Mouse (Mus musculus): Measurements from ENCODE around the gene Cnpy1. TPM values are rescaled to one million over a fixed set of nuclear protein-coding genes. Genes with fewer than 3 reads are reported as not detected.

Cnpy1 gene
- total RNA-seq, 2 experiments from 2014 or later, result not detected

DNA sequence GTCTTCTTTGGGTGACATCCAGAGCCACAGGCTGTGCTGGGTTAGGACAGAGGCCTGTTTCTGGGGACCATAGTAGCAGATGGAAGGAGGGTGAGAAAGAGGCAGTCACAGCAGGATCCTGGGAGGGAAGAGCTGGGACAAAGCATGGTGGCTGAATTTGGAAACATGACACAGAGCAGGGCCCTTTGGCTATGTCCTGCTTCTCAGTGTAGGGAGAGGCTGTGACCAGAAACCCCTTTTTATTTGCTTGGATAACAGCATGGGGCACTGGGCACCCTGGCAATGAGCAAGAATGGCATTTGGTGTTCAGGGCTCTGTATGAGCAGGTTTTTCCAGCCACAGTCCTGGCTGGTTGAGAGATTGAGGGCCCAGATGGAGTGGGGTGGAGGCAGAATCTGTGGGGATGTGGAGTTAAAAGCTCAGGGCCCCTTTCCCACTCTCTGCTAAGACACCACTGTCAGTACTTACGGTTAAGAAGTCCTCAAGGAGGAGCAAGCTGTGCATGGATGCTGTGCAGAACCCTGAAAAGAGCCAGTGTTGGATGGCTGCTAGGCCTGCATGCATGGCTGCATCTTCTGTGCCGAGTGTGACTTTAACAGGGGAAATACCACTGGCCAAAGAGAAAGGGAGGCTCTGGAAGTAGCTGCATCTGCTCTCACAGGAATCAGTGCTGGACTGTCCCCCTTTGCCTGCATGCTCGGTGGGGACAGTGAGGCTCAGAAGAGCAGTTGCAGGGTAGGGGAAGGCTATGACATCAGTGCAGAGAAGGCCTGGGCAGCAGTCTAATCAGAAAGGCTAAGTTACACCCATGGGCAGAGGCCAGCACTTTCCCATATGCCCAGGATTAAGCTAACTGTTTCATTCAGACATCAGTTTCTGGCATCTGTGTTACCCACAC lies 54.2 kb downstream of the Cnpy1 start:
- no peak for DNase-seq (ENCODE audit: low spot score in 2 of 2)

DNA sequence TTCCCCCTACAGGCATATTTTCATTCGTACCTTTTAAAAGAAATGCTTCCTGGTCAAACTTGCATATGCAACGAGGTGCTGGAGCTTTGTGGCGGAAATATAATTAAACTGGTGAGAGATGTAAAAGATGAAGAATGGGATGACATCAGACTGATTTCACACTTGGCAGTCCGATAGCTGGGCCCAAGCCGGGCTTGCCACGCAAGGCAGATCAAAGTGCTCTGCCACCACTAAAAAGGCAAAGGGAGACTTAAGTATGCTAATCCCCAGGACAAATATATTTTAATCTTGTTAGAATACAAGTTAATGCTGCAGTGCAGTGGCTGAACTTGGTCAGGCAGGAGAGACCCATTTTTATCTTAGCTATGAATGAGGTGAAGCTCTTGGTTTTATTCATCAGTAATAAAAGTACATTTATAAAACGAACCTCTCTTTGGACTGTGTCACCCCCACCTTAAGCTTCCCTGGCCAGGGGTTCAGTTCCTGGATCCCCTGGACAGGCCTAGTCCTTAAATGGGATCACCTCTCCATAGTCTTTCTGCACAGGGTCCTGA lies 66.3 kb downstream of the Cnpy1 start:
- no peak for DNase-seq (ENCODE audit: low spot score in 2 of 2)

- DNase-seq (ENCODE audit: low spot score in 2 of 2), result no peak
Observed at GRCm38 (mm10) chr5:28178322-28178721, 67.3 kb downstream of the Cnpy1 start.

DNA sequence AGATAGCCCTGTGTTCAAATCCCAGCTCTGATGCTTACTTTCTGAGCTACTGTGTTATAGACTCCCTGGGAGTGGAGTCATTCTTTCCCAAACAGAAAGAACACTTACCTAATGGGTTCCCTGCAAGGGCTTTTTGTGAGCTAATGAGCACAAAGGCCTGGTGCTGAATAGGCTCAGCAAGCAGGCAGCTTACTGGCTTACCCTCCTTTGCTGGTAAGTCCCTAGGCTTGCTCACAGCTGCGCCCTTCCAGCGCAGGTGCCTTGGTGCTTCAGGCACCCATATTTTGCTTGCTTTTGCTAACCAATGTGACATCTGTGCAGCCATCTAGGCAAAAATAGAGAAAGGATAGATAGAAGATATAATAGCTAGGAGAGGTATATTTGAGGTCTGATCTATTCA lies 69.0 kb downstream of the Cnpy1 start:
- no peak for DNase-seq (ENCODE audit: low spot score in 2 of 2)

DNA sequence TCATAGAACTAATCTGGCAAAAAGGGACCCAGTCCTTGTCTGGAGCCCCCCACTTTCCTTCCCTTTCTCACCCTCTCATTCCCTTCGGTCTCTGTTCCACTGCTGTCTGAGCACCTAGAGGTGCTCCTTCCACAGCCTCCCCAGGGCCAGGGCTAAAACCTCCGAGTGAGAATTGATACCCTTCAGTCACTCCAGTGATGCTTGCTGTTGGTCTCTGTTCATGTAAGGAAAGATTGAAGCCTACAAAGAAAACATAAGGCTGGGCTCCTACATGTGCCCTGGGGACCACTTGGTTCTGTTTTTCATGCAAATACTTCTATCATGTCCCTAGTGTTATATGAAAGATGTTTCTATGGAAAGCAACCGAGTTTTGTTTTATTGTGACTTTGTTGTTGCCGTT lies 69.6 kb downstream of the Cnpy1 start:
- no peak for DNase-seq (ENCODE audit: low spot score in 2 of 2)

DNA sequence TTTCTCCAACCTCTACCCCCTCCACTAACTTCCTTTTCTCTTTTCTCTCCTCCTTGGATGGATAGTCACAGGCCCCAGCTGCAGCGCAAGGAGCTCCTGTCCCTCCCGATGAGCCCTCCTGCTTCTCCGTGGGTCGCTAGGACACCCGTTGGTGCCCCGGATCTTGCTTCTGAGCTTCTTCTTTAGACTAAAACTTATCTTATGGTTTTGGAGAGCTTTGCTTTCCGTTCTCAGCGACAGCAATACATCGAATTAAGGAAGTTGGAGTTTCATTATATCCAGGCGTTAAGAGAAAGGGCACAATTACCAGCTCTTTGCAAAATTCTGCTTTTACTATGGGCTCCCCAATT lies 70.1 kb downstream of the Cnpy1 start:
- no peak for DNase-seq (ENCODE audit: low spot score in 2 of 2)

GRCm38 (mm10) chr5:28174876-28175569 lies 70.6 kb downstream of the Cnpy1 start:
- no peak for DNase-seq (ENCODE audit: low spot score in 2 of 2)

- DNase-seq (ENCODE audit: low spot score in 2 of 2), result no peak
Observed at GRCm38 (mm10) chr5:28174086-28174485, 71.5 kb downstream of the Cnpy1 start.

- DNase-seq (ENCODE audit: low spot score in 2 of 2), result no peak
Observed at GRCm38 (mm10) chr5:28173674-28174073, 71.9 kb downstream of the Cnpy1 start.

- no peak for DNase-seq (ENCODE audit: low spot score in 2 of 2)
Observed at GRCm38 (mm10) chr5:28172921-28173670, 72.5 kb downstream of the Cnpy1 start.

GRCm38 (mm10) chr5:28172261-28172920 lies 73.2 kb downstream of the Cnpy1 start:
- no peak for DNase-seq (ENCODE audit: low spot score in 2 of 2)

GRCm38 (mm10) chr5:28171667-28172066 lies 73.9 kb downstream of the Cnpy1 start:
- no peak for DNase-seq (ENCODE audit: low spot score in 2 of 2)

DNA sequence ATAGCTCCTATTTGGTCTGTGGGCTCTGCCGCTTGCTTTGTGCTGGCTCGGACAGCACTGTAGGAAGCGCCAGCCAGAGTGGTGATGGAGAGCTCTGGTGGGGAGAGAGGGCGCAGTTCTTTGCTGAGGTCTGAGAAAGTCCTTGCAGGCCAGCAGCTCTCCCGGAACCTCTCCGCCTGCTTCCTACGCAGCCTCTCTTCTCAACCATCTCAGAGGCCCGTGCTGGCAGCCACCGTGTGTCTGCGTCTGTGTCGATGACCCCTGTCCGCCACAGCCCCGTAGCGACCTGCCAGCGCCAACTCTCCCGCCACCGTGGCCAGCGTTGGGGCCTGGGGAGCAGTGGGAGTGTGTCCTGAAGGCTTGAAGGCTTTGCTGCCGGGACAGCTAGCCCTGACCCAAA lies 74.7 kb downstream of the Cnpy1 start:
- DNase-seq (ENCODE audit: low spot score in 2 of 2), result no peak

DNA sequence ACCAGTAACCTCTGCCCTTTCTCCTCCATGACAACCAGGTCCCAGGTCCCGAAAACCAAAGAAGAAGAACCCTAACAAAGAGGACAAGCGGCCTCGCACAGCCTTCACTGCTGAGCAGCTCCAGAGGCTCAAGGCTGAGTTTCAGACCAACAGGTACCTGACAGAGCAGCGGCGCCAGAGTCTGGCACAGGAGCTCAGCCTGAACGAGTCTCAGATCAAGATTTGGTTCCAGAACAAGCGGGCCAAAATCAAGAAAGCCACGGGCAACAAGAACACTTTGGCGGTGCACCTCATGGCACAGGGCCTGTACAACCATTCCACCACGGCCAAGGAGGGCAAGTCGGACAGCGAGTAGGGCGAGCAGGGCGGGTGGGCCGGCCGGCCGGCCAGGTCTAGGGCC lies 75.5 kb downstream of the Cnpy1 start:
- DNase-seq (ENCODE audit: low spot score in 2 of 2), result no peak

GRCm38 (mm10) chr5:28169166-28169801 lies 76.3 kb downstream of the Cnpy1 start:
- DNase-seq (ENCODE audit: low spot score in 2 of 2), result no peak

DNA sequence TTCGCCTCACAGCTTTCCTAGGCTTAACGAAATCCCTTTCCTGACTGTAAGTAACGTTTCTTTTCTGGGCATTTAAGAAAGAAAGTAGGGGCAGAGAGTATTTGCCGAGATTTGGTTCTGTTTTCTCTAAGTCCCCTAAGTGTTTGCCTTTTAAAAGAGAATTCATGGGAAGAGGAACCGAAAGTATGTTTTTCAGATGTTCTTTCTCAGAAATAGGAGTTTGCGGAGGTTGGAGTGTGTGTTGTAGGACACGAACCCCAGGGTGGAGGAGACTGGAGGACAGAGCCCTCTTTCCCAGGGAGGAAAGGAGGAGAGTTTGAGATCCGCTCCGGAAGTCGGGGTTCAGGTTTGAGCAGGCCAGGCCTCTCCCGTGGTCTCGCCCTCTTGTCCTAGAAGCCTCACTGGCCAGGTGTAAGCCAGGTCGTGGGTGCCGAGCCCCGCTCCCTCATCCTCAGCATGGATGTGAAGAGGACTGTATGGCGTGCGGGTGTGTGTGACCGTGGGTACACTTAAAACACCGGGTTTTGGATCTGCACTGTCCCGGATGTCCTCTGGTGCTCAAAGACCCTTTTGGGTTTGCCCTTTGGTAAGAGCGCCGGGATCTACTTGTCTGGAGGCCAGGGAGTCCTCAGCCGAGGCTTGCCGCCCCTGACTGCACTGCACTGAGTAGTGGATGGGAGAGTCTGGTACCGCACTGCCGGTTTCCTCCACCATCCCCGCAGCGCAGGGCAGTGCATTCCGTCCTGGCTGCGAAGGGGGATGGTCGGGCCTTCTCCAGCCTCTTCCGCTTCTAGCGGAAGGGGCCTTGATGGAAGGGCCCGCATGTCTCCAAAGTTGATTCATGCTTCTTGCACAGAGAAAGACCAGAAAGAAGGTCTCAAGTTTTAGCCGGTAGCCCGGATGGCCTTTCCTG lies 77.1 kb downstream of the Cnpy1 start:
- no peak for DNase-seq (ENCODE audit: low spot score in 2 of 2)

- no peak for DNase-seq (ENCODE audit: low spot score in 2 of 2)
Observed at GRCm38 (mm10) chr5:28167611-28168252, 77.9 kb downstream of the Cnpy1 start.

DNA sequence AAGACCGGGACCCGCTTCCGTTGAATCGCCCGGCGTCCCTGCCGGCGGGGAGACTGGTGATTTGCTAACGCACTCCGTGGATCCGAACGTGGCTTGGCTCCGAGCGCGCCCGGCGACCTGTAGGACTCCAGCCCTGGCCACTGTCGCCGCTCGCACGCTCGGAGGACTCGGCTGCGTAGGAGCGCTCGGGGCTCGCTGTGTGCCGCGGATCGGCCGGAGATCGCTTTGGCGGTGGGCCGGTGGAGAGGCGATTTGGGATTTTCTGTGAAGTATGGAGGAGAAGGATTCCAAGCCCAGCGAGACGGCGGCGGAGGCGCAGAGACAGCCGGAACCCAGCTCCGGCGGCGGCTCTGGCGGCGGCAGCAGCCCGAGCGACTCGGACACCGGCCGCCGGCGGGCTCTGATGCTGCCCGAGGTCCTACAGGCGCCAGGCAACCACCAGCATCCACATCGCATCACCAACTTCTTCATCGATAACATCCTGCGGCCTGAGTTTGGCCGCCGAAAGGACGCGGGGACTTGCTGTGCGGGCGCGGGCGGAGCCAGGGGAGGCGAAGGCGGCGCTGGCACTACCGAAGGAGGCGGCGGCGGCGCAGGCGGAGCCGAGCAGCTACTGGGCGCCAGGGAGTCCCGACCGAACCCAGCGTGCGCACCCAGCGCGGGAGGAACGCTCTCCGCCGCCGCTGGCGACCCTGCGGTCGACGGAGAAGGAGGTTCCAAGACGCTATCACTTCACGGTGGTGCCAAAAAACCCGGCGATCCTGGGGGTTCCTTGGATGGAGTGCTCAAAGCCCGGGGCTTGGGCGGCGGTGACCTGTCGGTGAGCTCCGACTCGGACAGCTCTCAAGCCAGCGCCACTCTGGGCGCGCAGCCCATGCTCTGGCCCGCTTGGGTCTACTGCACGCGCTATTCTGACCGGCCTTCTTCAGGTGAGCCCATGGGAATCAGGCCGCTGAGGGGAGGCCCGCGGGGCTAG lies 79.1 kb downstream of the Cnpy1 start:
- peak in 1 of 2 experiments; percentile 45 for DNase-seq (ENCODE audit: low spot score in 2 of 2)

All from gastrocnemius, postnatal 4 days (tissue).